Mouse (Mus musculus) G1E (cell line): Measurements from ENCODE around the gene Adamts13. TPM values are rescaled to one million over a fixed set of nuclear protein-coding genes. Genes with fewer than 3 reads are reported as not detected.

Source experiments
- ATAC-seq: 2 replicates; pipeline ENCODE4 v1.8.0; 2016; ENCODE audit warnings: mild to moderate bottlenecking; ENCODE audit not compliant: insufficient number of reproducible peaks, poor library complexity, low FRiP score, severe bottlenecking; ENCODE audit errors: extremely low read depth
- DNase-seq: peaks from one replicate; pipeline ENCODE4 v3.0.0; 2012; ENCODE audit warnings: low spot score
- H3K27me3 ChIP-seq: 2 replicates; pipeline ENCODE4 v1.6.1; 2012; ENCODE audit warnings: mild to moderate bottlenecking, low read length, inconsistent platforms; ENCODE audit not compliant: insufficient read depth
- H3K36me3 ChIP-seq: replicated peaks from 2 replicates; pipeline ENCODE3; 2012; ENCODE audit warnings: mild to moderate bottlenecking, inconsistent platforms
- H3K4me1 ChIP-seq: 2 replicates; pipeline ENCODE4 v1.6.1; 2012; ENCODE audit warnings: low read depth, low read length, inconsistent platforms, mixed read lengths; ENCODE audit not compliant: insufficient read depth
- H3K4me3 ChIP-seq: 2 replicates; pipeline ENCODE4 v1.5.1; 2012; ENCODE audit warnings: low read depth, mild to moderate bottlenecking, inconsistent platforms, low read length, moderate library complexity, mixed read lengths
- H3K9me3 ChIP-seq: replicated peaks from 2 replicates; pipeline ENCODE4 v1.6.1; 2012; ENCODE audit warnings: inconsistent platforms
- CTCF ChIP-seq: IDR thresholded peaks from 2 replicates; pipeline ENCODE4 v1.5.1; 2012; ENCODE audit warnings: low read depth, low read length, inconsistent platforms, mixed read lengths
- GATA1 ChIP-seq: IDR thresholded peaks from 2 replicates; pipeline ENCODE4 v1.6.1; 2012; ENCODE audit warnings: borderline replicate concordance, low read length, inconsistent platforms, mixed read lengths
- GATA2 ChIP-seq: IDR thresholded peaks from 2 replicates; pipeline ENCODE4 v1.6.1; 2012; ENCODE audit warnings: low read depth, low read length, inconsistent platforms, borderline replicate concordance
- POLR2AphosphoS5 ChIP-seq: IDR thresholded peaks from 2 replicates; pipeline ENCODE4 v1.6.1; 2012; ENCODE audit warnings: low read depth, low read length, inconsistent platforms; ENCODE audit not compliant: insufficient replicate concordance
- TAL1 ChIP-seq: conservative IDR thresholded peaks from 2 replicates; pipeline ENCODE4 v1.6.1; 2012; ENCODE audit warnings: low read depth, low read length, inconsistent platforms, mixed read lengths
- polyA plus RNA-seq: library from polyadenylated mRNA; stranded (reverse); fragments of >175 nt; gene quantifications from 2 replicates; pipeline ENCODE4 v1.2.3, GENCODE M21; 2012
- total RNA-seq, 2 experiments: library from RNA; stranded (forward) in 1 of 2; stranded (reverse) in 1 of 2; fragments of 200-1000 nt in 1 of 2; fragments of >200 nt in 1 of 2; fragmentation: Nextera tagmentation in 1 of 2; gene quantifications; 2 replicates each; pipeline ENCODE4 v1.2.3; 2014 to 2017

The Adamts13 gene
- total and polyA plus RNA-seq, 3 experiments = not detected

GRCm38 (mm10) chr2:27021103-27021502 lies 47.9 kb downstream of the Adamts13 start:
- no peak overlapping the region for H3K4me3 ChIP-seq
- ATAC-seq = no peak
- H3K9me3 ChIP-seq = no peaks in the 10 kb centered on the region
- peaks cover 38% of the 10 kb centered on the region for H3K36me3 ChIP-seq
- no peak for DNase-seq
- TF ChIP-seq GATA2 = no peak
- no peak for TF ChIP-seq POLR2AphosphoS5
- no peak for TF ChIP-seq CTCF
- no peak for TF ChIP-seq GATA1
- TF ChIP-seq TAL1 = no peak
- H3K27me3 ChIP-seq = peaks cover 25% of the 10 kb centered on the region
- H3K4me1 ChIP-seq = no peaks in the 10 kb centered on the region; the same call in 1 of the 2 replicates

- Histone ChIP-seq H3K4me1 (peaks cover 4% of the 10 kb centered on the region; the same call in 1 of the 2 replicates), H3K27me3 (peaks cover 34% of the 10 kb centered on the region), H3K4me3 (no peak overlapping the region), H3K36me3 (peaks cover 24% of the 10 kb centered on the region), H3K9me3 (no peaks in the 10 kb centered on the region)
- DNase-seq (no peak), ATAC-seq (no peak)
- TF ChIP-seq POLR2AphosphoS5 (no peak), CTCF (no peak), TAL1 (no peak)
These were observed 49.4 kb downstream of the Adamts13 start for GRCm38 (mm10) chr2:27022612-27023011.

GRCm38 (mm10) chr2:27024136-27024535 lies 50.9 kb downstream of the Adamts13 start:
- H3K4me3 ChIP-seq = no peak overlapping the region
- H3K36me3 ChIP-seq = peaks cover 8% of the 10 kb centered on the region
- H3K9me3 ChIP-seq = no peaks in the 10 kb centered on the region
- no peak for DNase-seq
- H3K4me1 ChIP-seq = peaks cover 12% of the 10 kb centered on the region
- peaks cover 48% of the 10 kb centered on the region for H3K27me3 ChIP-seq
- ATAC-seq = no peak
- no peak for TF ChIP-seq GATA1
- TF ChIP-seq POLR2AphosphoS5 = no peak
- no peak for TF ChIP-seq GATA2
- no peak for TF ChIP-seq CTCF
- TF ChIP-seq TAL1 = no peak

- Histone ChIP-seq H3K27me3 (peaks cover 58% of the 10 kb centered on the region), H3K4me1 (peaks cover 12% of the 10 kb centered on the region), H3K4me3 (no peak overlapping the region), H3K36me3 (no peaks in the 10 kb centered on the region), H3K9me3 (no peaks in the 10 kb centered on the region)
- DNase-seq = no peak
- TF ChIP-seq GATA1 = no peak
- no peak for TF ChIP-seq POLR2AphosphoS5
- TF ChIP-seq CTCF = no peak
- no peak for TF ChIP-seq TAL1
- TF ChIP-seq GATA2 = no peak
- no peak for ATAC-seq
These were observed 52.3 kb downstream of the Adamts13 start for GRCm38 (mm10) chr2:27025545-27025944.

GRCm38 (mm10) chr2:27026332-27026731 lies 53.1 kb downstream of the Adamts13 start:
- H3K4me1 ChIP-seq = peaks cover 12% of the 10 kb centered on the region
- no peaks in the 10 kb centered on the region for H3K9me3 ChIP-seq
- H3K36me3 ChIP-seq = no peaks in the 10 kb centered on the region
- DNase-seq (no peak), ATAC-seq (no peak)
- peaks cover 60% of the 10 kb centered on the region for H3K27me3 ChIP-seq
- TF ChIP-seq GATA2 = no peak
- no peak for TF ChIP-seq POLR2AphosphoS5
- no peak for TF ChIP-seq TAL1
- no peak for TF ChIP-seq CTCF
- no peak for TF ChIP-seq GATA1
- no peak overlapping the region for H3K4me3 ChIP-seq

- H3K4me3 ChIP-seq = no peak overlapping the region
- no peak for DNase-seq
- H3K9me3 ChIP-seq = no peaks in the 10 kb centered on the region
- peaks cover 12% of the 10 kb centered on the region for H3K4me1 ChIP-seq
- peaks cover 60% of the 10 kb centered on the region for H3K27me3 ChIP-seq
- ATAC-seq = no peak
- no peaks in the 10 kb centered on the region for H3K36me3 ChIP-seq
- TF ChIP-seq GATA1 = no peak
- TF ChIP-seq POLR2AphosphoS5 = no peak
- no peak for TF ChIP-seq TAL1
- TF ChIP-seq GATA2 = no peak
- no peak for TF ChIP-seq CTCF
These were observed 53.8 kb downstream of the Adamts13 start for GRCm38 (mm10) chr2:27026857-27027617.
